9 mouse cellular contexts compared by ENCODE assay signal in genomic region chr9:16501186-16501711, GRCm38 (mm10). TPM values are rescaled to one million over a fixed set of nuclear protein-coding genes. Genes with fewer than 3 reads are reported as not detected.
A peak's percentile ranks its signal among the peaks of the same experiment; 100 is the strongest.
DNase-seq lines count a peak whose midpoint lies in the region; ATAC-seq and TF ChIP-seq lines count a peak whose summit lies in the region.
"Had no signal": no experiment of that assay in that cellular context is flagged by ENCODE, and none has a peak within 500 bp of the region (broad histone marks: within the 10 kb centered on the region; RNA-seq: fewer than 3 reads in every experiment).

Fat3 (minus strand) TSS chr9:16501285.

- DNase-seq in heart, adult 2 months: peak; percentile 7 to 28
- no peak for DNase-seq in heart, adult 8-10 months (ENCODE audit: low spot score)
- peak; percentile 38 for DNase-seq in forelimb bud, embryonic 11.5 days (ENCODE audit: low read depth, low spot score)
- peak; percentile 65 for DNase-seq in right cerebral cortex, adult 18-20 months
- DNase-seq in natural killer cell, adult 2 months (ENCODE audit: low spot score in 2 of 2): no peak

- H3K79me2 ChIP-seq in heart, adult 2 months (replicated peaks; ENCODE audit: control insufficient read depth, insufficient read depth, low read length): no peaks in the 10 kb centered on the region

- H3K9me3 ChIP-seq in intestine, embryonic 16.5 days (ENCODE audit: control insufficient read depth, low read length): no peaks in the 10 kb centered on the region
- no peaks in the 10 kb centered on the region for H3K9me3 ChIP-seq in liver, embryonic 12.5 days (replicated peaks)

- no peak for TF ChIP-seq POLR2A in heart, adult 2 months (IDR thresholded peaks at IDR 0.05; ENCODE audit: insufficient read depth, low read depth, low read length)
- TF ChIP-seq POLR2A in bone marrow macrophage, adult 2 months (IDR thresholded peaks at IDR 0.05; ENCODE audit: borderline replicate concordance, low read depth, low read length): no peak

- no peaks in the 10 kb centered on the region; the same call in none of the 2 replicates for H3K4me1 ChIP-seq in heart, adult 2 months (ENCODE audit: control insufficient read depth, insufficient read depth, low read length)
- H3K4me1 ChIP-seq in bone marrow macrophage, adult 2 months (ENCODE audit: control insufficient read depth, insufficient read depth, low read length): peaks cover 3% of the 10 kb centered on the region; the same call in 1 of the 2 replicates
- H3K4me1 ChIP-seq in intestine, embryonic 16.5 days (ENCODE audit: control insufficient read depth, insufficient read depth, low read length): peaks cover 12% of the 10 kb centered on the region; the same call in 1 of the 2 replicates
- no peaks in the 10 kb centered on the region for H3K4me1 ChIP-seq in liver, embryonic 12.5 days

- H3K4me3 ChIP-seq in heart, adult 2 months: peak within 1 kb of the TSS; percentile 48
- H3K4me3 ChIP-seq in bone marrow macrophage, adult 2 months (ENCODE audit: insufficient read depth, low read length): peak within 1 kb of the TSS; percentile 67
- H3K4me3 ChIP-seq in intestine, embryonic 16.5 days (ENCODE audit: low read length): peak within 1 kb of the TSS; percentile 58
- H3K4me3 ChIP-seq in liver, embryonic 12.5 days: peak within 1 kb of the TSS; percentile 42

- under 1% methylated on average over 21 of the region's 21 CpGs for WGBS in heart, adult 2 months
- 1% methylated on average over 21 of the region's 21 CpGs for WGBS in intestine, embryonic 16.5 days
- WGBS in liver, embryonic 12.5 days (ENCODE audit: insufficient replicate concordance): 2% methylated on average over 21 of the region's 21 CpGs

- no peak for TF ChIP-seq EP300 in heart, adult 2 months (IDR thresholded peaks at IDR 0.05; ENCODE audit: insufficient read depth, low read depth, low read length)

- H3K4me2 ChIP-seq in intestine, embryonic 16.5 days (ENCODE audit: low read depth, low read length): peak within 1 kb of the TSS; percentile 97
- peak within 1 kb of the TSS; percentile 65 for H3K4me2 ChIP-seq in liver, embryonic 12.5 days

- peak within 1 kb of the TSS; percentile 49 for H3K9ac ChIP-seq in heart, adult 2 months (ENCODE audit: low read depth, low read length)
- H3K9ac ChIP-seq in intestine, embryonic 16.5 days (ENCODE audit: low read depth, low read length): peak within 1 kb of the TSS; percentile 62
- H3K9ac ChIP-seq in liver, embryonic 12.5 days: no peak within 1 kb of the TSS

- ATAC-seq in intestine, embryonic 16.5 days: peak; percentile 13; the same call in 1 of the 2 replicates
- ATAC-seq in liver, embryonic 12.5 days: no peak; the same call in 1 of the 2 replicates

- H3K27ac ChIP-seq in heart, adult 2 months: no peak within 1 kb of the TSS
- no peak within 1 kb of the TSS for H3K27ac ChIP-seq in bone marrow macrophage, adult 2 months (ENCODE audit: insufficient read depth, low read depth, low read length)
- H3K27ac ChIP-seq in intestine, embryonic 16.5 days (ENCODE audit: low read length): no peak within 1 kb of the TSS; the same call in 1 of the 2 replicates
- no peak within 1 kb of the TSS for H3K27ac ChIP-seq in liver, embryonic 12.5 days

- intact Hi-C loops in heart, adult 2 months (cut with DNase I): loop anchor here (10.0 kb wide), 1 partner anchor 576 kb away; no protein-coding TSS in a partner anchor

- peaks cover 7% of the 10 kb centered on the region for H3K27me3 ChIP-seq in heart, adult 2 months (ENCODE audit: control insufficient read depth, insufficient read depth, low read length)
- H3K27me3 ChIP-seq in intestine, embryonic 16.5 days (replicated peaks; ENCODE audit: control insufficient read depth, insufficient read depth, low read length): peaks cover 28% of the 10 kb centered on the region
- peaks cover 67% of the 10 kb centered on the region for H3K27me3 ChIP-seq in liver, embryonic 12.5 days (replicated peaks)

- TF ChIP-seq CTCF in heart, adult 2 months (IDR thresholded peaks at IDR 0.05): no peak
- TF ChIP-seq CTCF in bone marrow macrophage, adult 2 months (IDR thresholded peaks at IDR 0.05; ENCODE audit: low read depth, low read length): no peak

- no peaks in the 10 kb centered on the region for H3K36me3 ChIP-seq in heart, adult 2 months (ENCODE audit: control insufficient read depth, insufficient read depth, low read length)
- H3K36me3 ChIP-seq in intestine, embryonic 16.5 days (ENCODE audit: control insufficient read depth, insufficient read depth, low read length): no peaks in the 10 kb centered on the region
- no peaks in the 10 kb centered on the region for H3K36me3 ChIP-seq in liver, embryonic 12.5 days
- H3K36me3 ChIP-seq: G1E had no signal

RNA-seq across cellular contexts. Expression of gene Fat3, which starts in this region (rescaled TPM):
- under 1 TPM; 0.37 to 0.43 TPM for total RNA-seq in heart, adult 2 months (2021)
- polyA plus RNA-seq in heart, adult 2 months (2012; rRNA removed): 0.20 and 0.32 TPM in 2 replicates
- under 1 TPM; 0.28 to 0.49 (median 0.48) TPM for total RNA-seq in heart, adult 8-10 months (2022)
- 0.04 and 0.12 TPM in 2 replicates for polyA plus RNA-seq in bone marrow macrophage, adult 2 months (2012; ENCODE audit: insufficient read depth, insufficient read length, missing spikeins)
- 0.23 and 0.44 TPM in 2 replicates for polyA plus RNA-seq in intestine, embryonic 16.5 days (2015; fragmentation: Nextera tagmentation; extraction: Ambion mirVana)
- 0.18 and 0.32 TPM in 2 replicates for polyA plus RNA-seq in liver, embryonic 12.5 days (2016; fragmentation: Nextera tagmentation; extraction: Ambion mirVana)
- polyA plus RNA-seq: G1E had no signal

Comparison
In these comparisons a context has a peak if more than half of its experiments do, and no peak if none do; other contexts are left out.
1. Peak in DNase-seq, H3K4me3 ChIP-seq and H3K9ac ChIP-seq in heart, adult 2 months; RNA of the gene not detected or under 1 TPM.
2. Peak in ATAC-seq, H3K4me3 ChIP-seq, H3K9ac ChIP-seq and H3K4me2 ChIP-seq in intestine, embryonic 16.5 days; RNA of the gene not detected or under 1 TPM.
3. DNase-seq: peak in forelimb bud, embryonic 11.5 days (single experiment) and right cerebral cortex, adult 18-20 months (single experiment); none in heart, adult 8-10 months (single experiment) and natural killer cell, adult 2 months (0 of 2).
4. Peak in every context shown above with its lines, with median percentiles within 50 percentile points of each other: H3K4me3 ChIP-seq.